ENCODE assay signal across 34 mouse cellular contexts in the genomic region with DNA sequence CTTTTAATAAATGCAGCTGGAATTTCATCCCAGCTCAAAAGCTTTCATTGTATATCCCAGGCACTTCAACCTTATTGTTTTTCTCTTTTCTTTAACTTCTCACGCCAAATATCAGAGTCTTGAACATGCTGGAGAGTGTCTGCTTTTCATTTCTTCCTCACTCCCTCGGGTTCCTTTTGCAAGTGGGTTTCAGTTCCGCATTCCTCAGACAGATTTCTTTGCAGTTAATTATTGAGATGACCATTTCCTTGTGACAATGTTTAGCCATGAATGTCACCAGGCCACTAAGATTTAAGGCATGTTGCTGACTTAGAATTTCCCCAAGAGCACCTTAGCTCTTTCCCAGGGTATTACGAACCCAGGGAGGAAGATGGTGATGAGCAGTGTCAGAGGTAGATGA.
"Had no signal": no experiment of that assay in that cellular context is flagged by ENCODE, and none has a peak within 500 bp of the region (broad histone marks: within the 10 kb centered on the region; RNA-seq: fewer than 3 reads in every experiment).

No protein-coding gene starts in this region.

- ATAC-seq: hindbrain, embryonic 16.5 days; hindbrain, postnatal 0 days; inflammation-experienced regulatory T-cells, adult 6 months; intestine, embryonic 15.5 days; intestine, embryonic 16.5 days; intestine, postnatal 0 days had no signal

- H3K9me3 ChIP-seq: heart, embryonic 10.5 days; heart, embryonic 12.5 days; heart, embryonic 13.5 days; heart, embryonic 15.5 days; hindbrain, embryonic 10.5 days; hindbrain, embryonic 12.5 days; hindbrain, embryonic 13.5 days; hindbrain, embryonic 15.5 days; intestine, embryonic 15.5 days; kidney, embryonic 15.5 days had no signal

- H3K4me1 ChIP-seq: heart, embryonic 10.5 days; heart, embryonic 12.5 days; heart, embryonic 13.5 days; heart, embryonic 15.5 days; intestine, embryonic 15.5 days had no signal

- H3K36me3 ChIP-seq: heart, embryonic 10.5 days; heart, embryonic 12.5 days; heart, embryonic 13.5 days; heart, embryonic 15.5 days; hindbrain, embryonic 10.5 days; hindbrain, embryonic 12.5 days; hindbrain, embryonic 13.5 days; hindbrain, embryonic 15.5 days; intestine, embryonic 15.5 days; kidney, embryonic 15.5 days had no signal

- DNase-seq: heart, postnatal 10 days; heart, postnatal 14 days; heart, postnatal 36 days; heart, postnatal 4 days; kidney, adult 11 months; kidney, adult 18-20 months; kidney, adult 8-10 months; kidney, adult 9 months; kidney, postnatal 10 days; kidney, postnatal 14 days; kidney, postnatal 25 days; kidney, postnatal 36 days; kidney, postnatal 4 days; layer of hippocampus, adult 9-11 months; layer of hippocampus, postnatal 36 days had no signal

- H3K27me3 ChIP-seq: heart, embryonic 12.5 days; heart, embryonic 13.5 days; heart, embryonic 15.5 days; hindbrain, embryonic 12.5 days; hindbrain, embryonic 13.5 days; hindbrain, embryonic 15.5 days; intestine, embryonic 15.5 days; kidney, embryonic 15.5 days had no signal

- H3K9ac ChIP-seq: heart, embryonic 12.5 days; heart, embryonic 13.5 days; heart, embryonic 15.5 days; hindbrain, embryonic 12.5 days; hindbrain, embryonic 13.5 days; hindbrain, embryonic 14.5 days; hindbrain, embryonic 15.5 days; intestine, embryonic 15.5 days; kidney, embryonic 15.5 days had no signal

- H3K27ac ChIP-seq: heart, embryonic 10.5 days; heart, embryonic 13.5 days; heart, embryonic 15.5 days; hindbrain, embryonic 10.5 days; hindbrain, embryonic 12.5 days; hindbrain, embryonic 13.5 days; hindbrain, embryonic 14.5 days; hindbrain, embryonic 15.5 days; hindbrain, postnatal 0 days; intestine, embryonic 15.5 days; kidney, embryonic 15.5 days; layer of hippocampus, adult 2 months; left cerebral cortex, adult 2 months had no signal

- H3K4me3 ChIP-seq: heart, embryonic 10.5 days; heart, embryonic 12.5 days; heart, embryonic 13.5 days; heart, embryonic 15.5 days; hindbrain, embryonic 10.5 days; hindbrain, embryonic 12.5 days; hindbrain, embryonic 13.5 days; hindbrain, embryonic 15.5 days; intestine, embryonic 15.5 days; kidney, embryonic 15.5 days; layer of hippocampus, adult 2 months; left cerebral cortex, adult 2 months had no signal

- H3K4me2 ChIP-seq: heart, embryonic 11.5 days; heart, embryonic 12.5 days; heart, embryonic 13.5 days; heart, embryonic 15.5 days; hindbrain, embryonic 12.5 days; hindbrain, embryonic 13.5 days; hindbrain, embryonic 14.5 days; hindbrain, embryonic 15.5 days; intestine, embryonic 15.5 days; kidney, embryonic 15.5 days had no signal
